Mouse (Mus musculus): ENCODE data around the gene Mast4. TPM values are rescaled to one million over a fixed set of nuclear protein-coding genes. Genes with fewer than 3 reads are reported as not detected.

The Mast4 gene
- polyA plus RNA-seq, 1 experiment from 2014 or later = 21.5 TPM

DNA sequence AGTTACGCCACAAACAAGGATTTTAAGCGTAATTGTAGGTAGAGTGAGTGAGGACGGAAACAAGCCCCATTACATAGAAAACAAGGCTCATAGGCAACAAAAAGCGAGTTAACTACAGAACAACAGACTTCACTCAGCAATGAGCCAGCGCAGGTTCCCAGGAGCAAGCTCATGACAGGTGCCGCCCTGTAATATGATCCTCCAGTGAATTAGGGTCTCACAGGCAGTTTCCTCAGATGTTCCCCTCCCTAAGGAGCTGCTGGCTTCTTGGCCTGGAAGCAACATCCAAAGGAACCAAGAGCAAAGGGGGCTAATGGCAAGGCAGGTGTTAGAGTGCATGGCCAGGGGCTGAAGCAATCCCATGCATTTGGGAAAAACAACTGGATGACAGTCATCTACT, 31.8 kb downstream of the Mast4 start:
- Histone ChIP-seq H3K36me3 (no peaks in the 10 kb centered on the region), H3K9me3 (replicated peaks) (no peaks in the 10 kb centered on the region), H3K27me3 (ENCODE audit: low read depth, poor library complexity, severe bottlenecking) (no peaks in the 10 kb centered on the region), H3K4me1 (peaks cover 7% of the 10 kb centered on the region), H3K4me3 (no peak overlapping the region), H3K27ac (no peak overlapping the region)
- no peak for DNase-seq (ENCODE audit: low spot score)
- WGBS = 33% methylated on average over 6 of the region's 6 CpGs

DNA sequence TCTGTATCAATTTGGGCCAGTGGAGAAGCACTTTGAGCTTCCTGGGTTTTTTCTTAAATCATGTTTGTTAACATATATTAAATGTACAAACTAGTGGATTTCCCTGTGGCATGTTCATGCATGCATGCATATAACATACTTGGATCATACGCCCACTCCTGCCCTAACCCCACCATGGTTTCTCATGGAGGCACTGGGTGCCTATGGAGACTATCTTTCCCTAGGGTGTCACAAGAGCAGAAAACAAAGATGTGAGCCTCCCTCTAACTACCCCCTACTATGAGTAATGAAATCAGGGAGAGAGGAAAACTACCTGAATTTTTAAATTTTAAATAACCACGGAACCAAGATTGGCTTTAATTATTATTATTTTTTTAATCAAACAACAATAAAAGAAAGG, 32.2 kb downstream of the Mast4 start:
- 84% methylated on average over 2 of the region's 2 CpGs for WGBS
- Histone ChIP-seq H3K9me3 (replicated peaks) (no peaks in the 10 kb centered on the region), H3K27me3 (ENCODE audit: low read depth, poor library complexity, severe bottlenecking) (no peaks in the 10 kb centered on the region), H3K27ac (no peak overlapping the region), H3K4me3 (no peak overlapping the region), H3K36me3 (no peaks in the 10 kb centered on the region), H3K4me1 (peaks cover 7% of the 10 kb centered on the region)
- DNase-seq (ENCODE audit: low spot score) = no peak

DNA sequence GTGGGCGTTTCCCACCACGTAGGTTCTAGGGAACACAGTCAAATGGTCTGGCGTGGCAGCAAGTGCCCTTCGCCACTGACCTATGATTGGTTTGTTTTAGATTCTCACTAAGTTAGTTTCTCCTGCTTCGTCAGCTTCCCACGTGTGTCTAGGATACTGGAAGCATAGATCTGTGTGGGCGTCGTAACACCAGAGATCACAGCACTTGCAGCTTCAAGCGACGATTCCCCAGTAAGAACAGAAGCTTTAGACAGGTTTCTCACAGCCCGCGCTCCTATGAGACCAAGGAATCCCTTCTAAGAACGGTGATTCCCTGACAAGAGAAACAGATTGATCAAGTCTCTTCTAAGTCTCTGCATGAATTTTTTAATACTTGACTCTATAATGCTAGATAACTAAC, 39.9 kb downstream of the Mast4 start:
- H3K4me3 ChIP-seq = no peak overlapping the region
- no peak overlapping the region for H3K27ac ChIP-seq
- no peak for DNase-seq (ENCODE audit: low spot score)
- no peaks in the 10 kb centered on the region for H3K9me3 ChIP-seq (replicated peaks)
- 89% methylated on average over 13 of the region's 13 CpGs for WGBS
- H3K27me3 ChIP-seq (ENCODE audit: low read depth, poor library complexity, severe bottlenecking) = no peaks in the 10 kb centered on the region
- no peaks in the 10 kb centered on the region for H3K36me3 ChIP-seq
- H3K4me1 ChIP-seq = no peaks in the 10 kb centered on the region

DNA sequence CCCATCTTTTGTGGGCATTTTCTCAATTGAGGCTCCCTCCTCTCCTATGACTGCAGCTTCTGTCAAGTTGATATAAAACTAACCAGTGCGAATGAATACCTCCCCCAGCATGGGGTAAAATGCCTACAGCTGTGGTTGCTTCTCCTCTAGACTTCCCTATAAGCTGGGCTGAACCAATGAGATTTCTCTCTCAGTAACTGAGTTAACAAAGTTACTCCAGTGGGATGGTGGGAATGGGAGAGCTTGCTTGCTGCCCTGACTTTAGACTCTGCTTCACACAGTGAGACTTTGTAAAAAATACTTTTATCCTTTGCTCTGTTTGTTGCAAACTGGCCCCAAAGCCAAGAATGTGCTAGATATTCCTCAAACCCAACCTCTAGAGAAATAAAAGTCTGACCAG, 41.2 kb downstream of the Mast4 start:
- no peaks in the 10 kb centered on the region for H3K9me3 ChIP-seq (replicated peaks)
- H3K27me3 ChIP-seq (ENCODE audit: low read depth, poor library complexity, severe bottlenecking) = no peaks in the 10 kb centered on the region
- no peak overlapping the region for H3K4me3 ChIP-seq
- no peak overlapping the region for H3K27ac ChIP-seq
- no peak for DNase-seq (ENCODE audit: low spot score)
- H3K4me1 ChIP-seq = no peaks in the 10 kb centered on the region
- whole genome bisulfite sequencing = 97% methylated on average over 1 of the region's 1 CpGs
- H3K36me3 ChIP-seq = no peaks in the 10 kb centered on the region

DNA sequence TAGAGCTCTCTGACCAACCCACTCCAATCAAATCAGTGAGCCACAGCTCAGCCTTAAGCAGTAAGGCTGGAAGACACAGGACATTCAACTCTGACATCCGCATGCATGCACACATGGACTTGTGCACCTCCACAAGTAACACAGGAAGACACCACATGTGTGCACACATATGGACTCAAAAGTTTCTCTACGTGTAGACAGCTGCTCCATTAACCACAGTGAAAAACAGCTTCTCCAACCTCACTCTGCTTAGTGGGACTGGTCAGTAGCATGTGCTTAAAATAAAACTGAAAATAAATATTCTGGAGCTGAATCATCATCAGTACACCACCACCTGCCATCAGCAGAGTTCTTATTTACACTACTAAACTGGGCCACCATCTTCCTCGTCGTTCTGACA, 43.2 kb downstream of the Mast4 start:
- WGBS = 90% methylated on average over 4 of the region's 4 CpGs
- Histone ChIP-seq H3K36me3 (no peaks in the 10 kb centered on the region), H3K4me3 (no peak overlapping the region), H3K27me3 (ENCODE audit: low read depth, poor library complexity, severe bottlenecking) (no peaks in the 10 kb centered on the region), H3K4me1 (no peaks in the 10 kb centered on the region), H3K9me3 (replicated peaks) (no peaks in the 10 kb centered on the region), H3K27ac (no peak overlapping the region)
- DNase-seq (ENCODE audit: low spot score) = no peak

DNA sequence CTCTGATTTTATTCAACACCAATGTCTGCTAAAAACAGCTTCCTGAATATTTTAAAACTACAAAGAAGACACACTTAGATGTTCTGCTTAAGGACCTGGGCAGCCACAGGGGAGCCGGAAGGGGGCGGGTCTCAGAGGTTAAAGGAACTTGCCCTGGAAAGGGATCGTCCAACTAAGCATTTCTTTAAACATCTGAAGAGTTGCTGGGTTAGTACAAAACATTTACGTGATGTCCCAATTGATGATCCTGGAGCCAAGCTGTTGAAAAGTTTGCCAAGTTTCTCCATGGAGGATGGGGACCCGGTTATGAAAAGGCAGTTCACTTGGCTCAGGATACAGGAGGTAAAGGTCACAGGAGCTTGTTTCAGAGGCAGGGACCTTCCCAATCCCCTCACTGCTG, 48.5 kb downstream of the Mast4 start:
- Histone ChIP-seq H3K9me3 (replicated peaks) (no peaks in the 10 kb centered on the region), H3K4me1 (no peaks in the 10 kb centered on the region), H3K27me3 (ENCODE audit: low read depth, poor library complexity, severe bottlenecking) (no peaks in the 10 kb centered on the region), H3K4me3 (no peak overlapping the region), H3K36me3 (no peaks in the 10 kb centered on the region), H3K27ac (no peak overlapping the region)
- no peak for DNase-seq (ENCODE audit: low spot score)
- WGBS = 85% methylated on average over 5 of the region's 5 CpGs

DNA sequence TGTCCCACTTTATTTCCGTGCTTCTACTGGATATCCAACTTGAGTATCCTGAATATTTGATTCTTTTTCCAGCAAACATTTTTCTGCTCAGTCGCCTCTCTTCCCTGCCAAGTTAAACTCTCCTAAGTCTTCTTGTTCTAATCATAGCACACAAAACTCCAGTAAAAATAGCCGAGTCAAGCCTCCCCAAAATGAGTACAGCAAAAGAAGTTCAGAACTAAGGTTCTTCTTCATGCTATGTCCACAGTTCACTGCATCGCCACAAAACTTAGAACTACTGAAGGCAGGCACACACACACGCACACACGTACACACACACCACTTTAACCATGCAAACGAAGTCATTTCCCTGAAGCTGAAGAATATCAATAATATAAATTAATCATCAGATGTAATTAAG, 49.3 kb downstream of the Mast4 start:
- Histone ChIP-seq H3K4me1 (no peaks in the 10 kb centered on the region), H3K4me3 (no peak overlapping the region), H3K9me3 (replicated peaks) (no peaks in the 10 kb centered on the region), H3K36me3 (no peaks in the 10 kb centered on the region), H3K27me3 (ENCODE audit: low read depth, poor library complexity, severe bottlenecking) (no peaks in the 10 kb centered on the region), H3K27ac (no peak overlapping the region)
- 92% methylated on average over 7 of the region's 7 CpGs for WGBS
- DNase-seq (ENCODE audit: low spot score) = no peak

DNA sequence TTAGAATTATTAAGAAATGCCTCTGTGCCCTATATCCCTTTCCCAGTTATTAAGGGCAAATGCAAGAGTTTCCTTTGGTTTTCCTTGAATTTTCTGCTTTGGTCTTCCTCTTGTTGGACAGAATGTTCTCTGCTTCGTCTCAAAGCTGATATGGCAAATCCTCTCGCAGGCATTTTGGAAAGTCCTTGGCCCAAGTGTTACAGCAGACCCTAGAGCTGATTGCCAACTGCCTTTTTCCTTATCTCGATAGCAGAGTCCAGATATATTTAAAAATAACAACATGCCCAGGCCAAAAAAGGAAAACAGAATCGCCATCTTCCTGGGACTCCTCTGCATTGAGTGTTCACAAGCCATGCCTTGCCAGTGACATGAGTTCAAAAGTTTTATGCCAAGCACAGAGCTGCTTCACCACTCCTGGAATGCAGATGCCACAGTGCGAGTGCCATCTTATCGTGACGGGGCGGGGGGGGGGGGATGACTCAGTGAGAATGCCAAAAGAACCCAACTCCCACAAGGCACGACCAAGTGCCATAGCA, 63.4 kb downstream of the Mast4 start:
- Histone ChIP-seq H3K27ac (no peak overlapping the region), H3K27me3 (ENCODE audit: low read depth, poor library complexity, severe bottlenecking) (no peaks in the 10 kb centered on the region), H3K4me1 (peaks cover 12% of the 10 kb centered on the region), H3K9me3 (replicated peaks) (no peaks in the 10 kb centered on the region), H3K4me3 (no peak overlapping the region), H3K36me3 (no peaks in the 10 kb centered on the region)
- WGBS = 91% methylated on average over 9 of the region's 9 CpGs
- no peak for DNase-seq (ENCODE audit: low spot score)

DNA sequence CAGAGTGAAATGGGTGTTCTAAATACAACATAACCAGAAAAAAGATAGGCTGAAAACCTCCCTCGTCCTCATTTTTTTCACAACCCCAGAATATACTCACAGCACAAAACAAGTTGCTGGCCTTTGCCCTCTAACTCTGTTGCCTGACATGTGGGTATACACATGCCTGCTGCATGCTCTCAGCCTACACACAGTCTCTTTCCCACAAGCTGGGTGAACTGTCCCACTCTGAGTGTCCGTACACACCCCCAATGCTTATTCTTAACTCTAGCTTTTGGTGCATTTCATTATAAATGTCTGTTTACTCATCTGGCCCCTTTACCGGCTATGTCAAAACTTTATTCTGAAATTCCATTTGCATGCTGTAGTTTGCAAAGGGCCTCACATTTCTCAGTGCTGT, 71.6 kb downstream of the Mast4 start:
- Histone ChIP-seq H3K9me3 (replicated peaks) (no peaks in the 10 kb centered on the region), H3K4me1 (no peaks in the 10 kb centered on the region), H3K27me3 (ENCODE audit: low read depth, poor library complexity, severe bottlenecking) (no peaks in the 10 kb centered on the region), H3K36me3 (no peaks in the 10 kb centered on the region), H3K27ac (no peak overlapping the region), H3K4me3 (no peak overlapping the region)
- no peak for DNase-seq (ENCODE audit: low spot score)
- 92% methylated on average over 3 of the region's 3 CpGs for WGBS

DNA sequence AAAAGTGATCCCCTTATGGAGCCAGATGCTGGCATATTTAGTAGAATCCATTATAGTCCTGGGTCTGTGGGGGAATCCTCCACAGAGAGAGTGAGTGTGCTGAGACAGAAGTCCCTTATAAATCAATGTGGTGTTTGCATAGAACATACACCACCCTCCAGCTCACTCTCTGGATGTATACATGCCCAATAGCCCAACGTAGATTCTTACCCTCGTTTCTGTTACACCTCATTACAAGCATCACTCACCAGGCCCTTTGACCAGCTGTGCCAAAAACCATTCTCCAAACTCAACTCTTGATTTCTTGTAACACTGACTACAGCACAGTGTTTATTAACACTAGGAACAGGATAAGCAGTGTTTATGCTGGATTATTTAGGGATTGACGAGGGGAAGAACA, 72.2 kb downstream of the Mast4 start:
- 85% methylated on average over 3 of the region's 3 CpGs for WGBS
- Histone ChIP-seq H3K36me3 (no peaks in the 10 kb centered on the region), H3K27ac (no peak overlapping the region), H3K9me3 (replicated peaks) (no peaks in the 10 kb centered on the region), H3K27me3 (ENCODE audit: low read depth, poor library complexity, severe bottlenecking) (no peaks in the 10 kb centered on the region), H3K4me1 (no peaks in the 10 kb centered on the region), H3K4me3 (no peak overlapping the region)
- peak; percentile 5 for DNase-seq (ENCODE audit: low spot score)

DNA sequence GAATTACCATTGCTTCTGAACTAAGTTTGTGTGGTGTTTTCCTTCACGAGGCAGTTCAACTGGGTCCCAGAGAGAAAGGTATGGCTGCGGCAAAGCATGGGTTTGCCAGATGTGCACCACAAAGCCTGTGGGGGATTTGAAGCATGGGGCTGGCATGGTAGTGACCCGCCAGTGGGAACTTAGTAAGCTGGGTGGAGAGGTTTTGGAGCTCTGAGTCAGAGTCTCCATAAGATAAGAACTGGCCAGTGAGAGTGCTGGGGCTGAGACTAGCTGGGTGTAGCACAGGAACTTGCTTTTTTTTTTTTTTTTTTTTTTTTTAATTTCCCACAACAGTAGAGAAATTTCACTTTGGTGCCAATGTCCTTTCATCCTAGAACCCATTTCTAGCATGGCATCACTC, 73.9 kb downstream of the Mast4 start:
- peak; percentile 18 for DNase-seq (ENCODE audit: low spot score)
- Histone ChIP-seq H3K9me3 (replicated peaks) (no peaks in the 10 kb centered on the region), H3K27me3 (ENCODE audit: low read depth, poor library complexity, severe bottlenecking) (no peaks in the 10 kb centered on the region), H3K4me3 (no peak overlapping the region), H3K27ac (no peak overlapping the region), H3K36me3 (no peaks in the 10 kb centered on the region), H3K4me1 (no peaks in the 10 kb centered on the region)
- WGBS = 94% methylated on average over 3 of the region's 3 CpGs

DNA sequence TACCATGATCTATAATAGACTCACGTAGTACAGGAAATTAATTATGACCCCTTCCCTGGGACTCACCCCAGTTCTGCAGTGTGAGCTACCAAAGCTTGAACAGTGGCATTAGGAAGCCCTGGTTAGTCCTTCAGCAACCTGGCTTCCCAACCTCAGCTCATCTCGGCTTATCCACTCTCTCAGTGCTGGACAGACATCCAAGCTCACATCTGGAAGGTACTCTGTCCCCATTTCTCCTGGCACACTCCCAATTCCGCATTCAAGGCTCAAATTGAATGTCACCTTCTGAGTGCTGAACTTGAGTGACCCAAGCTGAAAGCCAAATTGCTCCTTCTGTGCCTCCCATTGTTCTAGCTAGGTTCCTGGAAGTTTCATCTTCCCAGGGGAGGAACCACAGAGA, 76.2 kb downstream of the Mast4 start:
- Histone ChIP-seq H3K27me3 (ENCODE audit: low read depth, poor library complexity, severe bottlenecking) (no peaks in the 10 kb centered on the region), H3K4me1 (no peaks in the 10 kb centered on the region), H3K9me3 (replicated peaks) (no peaks in the 10 kb centered on the region), H3K27ac (no peak overlapping the region), H3K4me3 (no peak overlapping the region), H3K36me3 (no peaks in the 10 kb centered on the region)
- peak; percentile 10 for DNase-seq (ENCODE audit: low spot score)
- 79% methylated on average over 3 of the region's 3 CpGs for WGBS

DNA sequence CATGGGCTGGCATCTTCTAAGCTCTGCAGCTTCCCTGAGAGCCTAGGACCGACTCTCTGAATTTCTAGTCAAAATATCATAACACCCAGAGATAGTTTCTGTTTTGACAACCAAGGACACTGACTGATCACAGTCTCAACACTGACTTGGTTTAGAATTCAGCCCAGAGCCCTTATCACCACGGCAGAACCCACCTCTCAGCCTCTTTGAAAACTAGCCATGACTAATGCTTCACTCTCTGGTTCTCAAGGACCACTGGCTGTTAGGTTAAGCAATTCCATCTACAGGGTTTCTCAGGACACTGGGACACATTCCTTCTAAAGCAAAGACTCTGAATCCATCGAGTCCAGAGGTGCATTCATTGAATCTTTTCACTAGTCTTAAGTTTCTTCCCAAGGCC, 79.4 kb downstream of the Mast4 start:
- DNase-seq (ENCODE audit: low spot score) = no peak
- Histone ChIP-seq H3K9me3 (replicated peaks) (no peaks in the 10 kb centered on the region), H3K27me3 (ENCODE audit: low read depth, poor library complexity, severe bottlenecking) (no peaks in the 10 kb centered on the region), H3K36me3 (no peaks in the 10 kb centered on the region), H3K4me3 (no peak overlapping the region), H3K27ac (no peak overlapping the region), H3K4me1 (no peaks in the 10 kb centered on the region)
- WGBS = 80% methylated on average over 3 of the region's 3 CpGs

DNA sequence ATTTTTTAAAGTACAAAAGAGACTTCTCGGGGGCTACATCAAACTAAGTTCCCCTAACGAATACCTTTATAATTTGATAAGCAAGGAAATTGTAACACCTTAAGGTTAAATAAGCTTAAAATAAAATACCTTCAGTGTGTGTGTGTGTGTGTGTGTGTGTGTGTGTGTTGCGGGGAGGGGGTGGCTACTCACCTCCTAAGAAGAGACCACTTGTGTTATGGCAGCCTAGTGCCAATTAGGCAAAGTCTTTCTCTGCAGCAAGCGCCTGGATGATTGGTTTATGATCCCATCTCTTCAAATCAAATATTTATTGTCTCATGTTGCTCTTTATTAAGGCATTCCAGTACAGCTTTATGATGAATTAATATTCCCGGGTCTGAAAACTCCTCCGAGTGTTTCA, 81.2 kb downstream of the Mast4 start:
- Histone ChIP-seq H3K9me3 (replicated peaks) (no peaks in the 10 kb centered on the region), H3K27ac (no peak overlapping the region), H3K4me1 (peaks cover 5% of the 10 kb centered on the region; the same call in 1 of the 2 replicates), H3K36me3 (no peaks in the 10 kb centered on the region), H3K4me3 (no peak overlapping the region), H3K27me3 (ENCODE audit: low read depth, poor library complexity, severe bottlenecking) (no peaks in the 10 kb centered on the region)
- 92% methylated on average over 6 of the region's 6 CpGs for WGBS
- peak; percentile 19 for DNase-seq (ENCODE audit: low spot score)

Data from limb, embryonic 10.5 days (tissue).